Mouse (Mus musculus): ENCODE data around the gene Lrch4. TPM values are rescaled to one million over a fixed set of nuclear protein-coding genes. Genes with fewer than 3 reads are reported as not detected.

Gene Lrch4
- polyA plus RNA-seq, 1 experiment from 2014 or later: 19.9 TPM

DNA sequence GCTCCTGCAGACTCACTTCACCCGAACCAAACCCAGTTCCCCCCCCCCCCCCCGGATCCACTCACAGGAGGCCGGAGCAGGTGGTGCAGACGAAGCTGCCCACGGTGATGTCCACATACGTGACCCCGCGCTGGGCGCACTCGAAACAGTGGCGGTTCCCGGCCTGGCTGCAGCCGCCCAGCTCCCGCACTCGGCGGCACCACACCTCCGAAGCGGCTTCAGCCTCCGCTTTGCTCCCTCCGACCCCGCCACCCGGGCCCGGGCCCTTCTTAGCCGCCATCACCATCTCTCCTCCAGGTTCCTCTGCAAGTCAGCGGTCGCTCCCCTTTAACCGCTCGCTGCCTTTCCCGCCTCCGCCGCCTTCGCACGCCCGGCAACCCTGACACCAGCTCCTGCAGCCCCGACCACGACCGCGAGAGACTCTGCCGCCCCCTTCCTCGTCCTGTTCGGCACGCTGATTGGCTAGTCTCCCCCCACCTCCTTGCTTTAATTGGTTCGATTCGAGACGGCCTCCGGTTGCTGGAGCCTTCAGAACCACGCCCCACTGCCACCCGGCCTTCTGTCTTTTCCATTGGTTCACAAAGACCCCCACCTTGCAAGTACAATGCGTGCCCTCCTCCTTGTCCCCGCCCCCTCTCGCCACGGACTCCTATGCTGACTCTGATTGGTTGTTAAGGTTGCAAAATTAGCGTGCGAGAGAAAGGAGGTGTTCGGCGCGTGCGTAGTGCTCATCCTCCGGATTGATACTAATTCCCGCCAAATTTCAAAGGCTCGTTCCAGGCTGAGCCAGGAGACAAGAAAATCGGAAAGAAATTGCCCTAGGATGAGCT, 55.6 kb downstream of the Lrch4 start, which contains the start of gene Agfg2:
Gene Agfg2, minus strand, starts transcription at position 433 of the 830 bp plus-strand sequence.
- Histone ChIP-seq H3K9me3 (no peaks in the 10 kb centered on the region), H3K27me3 (no peaks in the 10 kb centered on the region), H3K9ac (peak within 1 kb of the TSS; percentile 79), H3K4me1 (replicated peaks) (peaks cover 23% of the 10 kb centered on the region), H3K36me3 (0 out of 2 replicates have a peak, but pooled peaks cover 3% of the 10 kb centered on the region), H3K27ac (peak within 1 kb of the TSS; percentile 85), H3K4me2 (peak within 1 kb of the TSS; percentile 85), H3K4me3 (peak within 1 kb of the TSS; percentile 66)
- peak; percentile 99 for ATAC-seq (ENCODE audit: low FRiP score)
- WGBS: under 1% methylated on average over 58 of the region's 62 CpGs

- H3K27ac ChIP-seq: no peak overlapping the region
- no peak overlapping the region for H3K9ac ChIP-seq
- no peak overlapping the region for H3K4me2 ChIP-seq
- no peak for ATAC-seq (ENCODE audit: low FRiP score)
- 93% methylated on average over 3 of the region's 3 CpGs for WGBS
- H3K27me3 ChIP-seq: no peaks in the 10 kb centered on the region
- H3K36me3 ChIP-seq: no peaks in the 10 kb centered on the region
- H3K9me3 ChIP-seq: no peaks in the 10 kb centered on the region
- no peak overlapping the region for H3K4me3 ChIP-seq
- H3K4me1 ChIP-seq (replicated peaks): peaks cover 23% of the 10 kb centered on the region
Measured at GRCm38 (mm10) chr5:137685653-137686052, 56.7 kb downstream of the Lrch4 start.

DNA sequence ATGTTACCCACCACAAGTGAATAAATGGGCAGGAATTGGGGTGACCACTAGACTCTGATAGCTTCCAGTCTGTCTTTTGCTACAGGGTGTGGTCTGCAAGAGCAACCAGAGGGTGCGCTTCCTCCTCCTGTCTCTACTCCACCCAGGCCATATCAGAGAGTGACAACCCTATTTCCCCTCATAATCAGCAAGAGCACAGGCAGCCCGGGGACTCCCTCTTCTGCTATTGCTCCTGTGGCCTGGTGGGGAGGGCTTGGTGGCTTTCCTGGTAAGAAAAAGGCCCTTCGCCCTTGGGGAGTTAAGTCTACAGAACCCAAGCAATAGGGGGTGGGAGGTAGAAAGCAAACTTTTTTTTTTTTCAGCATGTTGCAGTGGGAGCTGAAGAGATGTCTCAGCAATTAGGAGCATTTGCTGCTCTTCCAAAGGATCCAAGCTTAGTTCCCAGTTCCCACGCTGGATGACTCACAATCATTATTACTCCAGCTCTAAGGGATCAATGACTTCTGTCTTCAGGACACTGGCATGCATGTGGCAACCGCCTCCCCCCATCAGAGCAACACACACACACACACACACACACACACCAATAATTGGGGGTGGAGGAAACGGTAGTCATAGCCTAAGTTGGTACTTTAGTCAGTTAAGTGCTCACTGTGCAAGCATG, 57.3 kb downstream of the Lrch4 start:
- WGBS: 86% methylated on average over 6 of the region's 6 CpGs
- Histone ChIP-seq H3K36me3 (no peaks in the 10 kb centered on the region), H3K9me3 (no peaks in the 10 kb centered on the region), H3K4me3 (no peak overlapping the region), H3K27ac (no peak overlapping the region), H3K9ac (no peak overlapping the region), H3K4me1 (replicated peaks) (peaks cover 23% of the 10 kb centered on the region), H3K4me2 (no peak overlapping the region), H3K27me3 (no peaks in the 10 kb centered on the region)
- no peak for ATAC-seq (ENCODE audit: low FRiP score)

DNA sequence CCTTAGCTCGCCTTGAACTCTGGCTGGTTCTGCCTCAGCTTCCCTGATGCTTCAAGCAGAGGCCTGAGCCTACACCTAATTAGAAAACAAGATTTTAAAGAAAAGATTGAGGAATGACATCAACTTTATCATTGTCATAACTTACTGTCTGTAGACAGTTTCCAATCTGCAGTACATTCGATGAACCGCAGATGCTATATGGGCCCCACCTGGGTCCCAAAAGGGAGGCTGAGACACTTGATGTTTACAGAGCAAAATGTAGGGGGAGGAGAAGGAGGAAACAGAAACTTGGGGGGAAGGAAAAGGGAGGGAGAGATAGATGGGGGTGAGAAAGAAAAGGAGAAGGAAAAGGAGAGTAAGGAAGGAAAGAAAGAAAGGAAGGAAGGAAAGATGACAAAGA, 61.1 kb downstream of the Lrch4 start:
- Histone ChIP-seq H3K27me3 (no peaks in the 10 kb centered on the region), H3K4me3 (no peak overlapping the region), H3K9ac (no peak overlapping the region), H3K4me2 (no peak overlapping the region), H3K4me1 (replicated peaks) (no peaks in the 10 kb centered on the region), H3K27ac (no peak overlapping the region), H3K36me3 (no peaks in the 10 kb centered on the region), H3K9me3 (no peaks in the 10 kb centered on the region)
- ATAC-seq (ENCODE audit: low FRiP score): no peak
- WGBS: 92% methylated on average over 3 of the region's 3 CpGs

DNA sequence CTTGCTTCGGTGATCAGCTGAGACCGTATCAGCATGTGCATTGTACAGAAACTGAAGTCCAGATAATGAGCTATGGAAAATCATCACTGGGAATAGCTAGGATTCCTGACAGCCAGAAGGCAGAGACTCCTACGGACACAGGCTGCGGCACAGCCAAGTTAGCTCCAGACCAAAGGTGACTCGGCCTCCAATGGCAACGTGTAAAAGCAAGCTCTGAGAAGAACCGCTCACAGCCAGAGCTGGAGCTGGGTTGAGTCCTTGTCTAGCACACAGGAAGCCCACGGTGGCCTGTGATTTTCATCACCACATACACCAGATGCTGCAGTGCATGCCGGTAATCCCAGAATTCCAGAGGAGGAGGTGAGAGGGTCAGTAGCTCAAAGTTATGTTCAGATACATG, 61.6 kb downstream of the Lrch4 start:
- ATAC-seq (ENCODE audit: low FRiP score): no peak
- H3K36me3 ChIP-seq: no peaks in the 10 kb centered on the region
- H3K9me3 ChIP-seq: no peaks in the 10 kb centered on the region
- H3K4me2 ChIP-seq: no peak overlapping the region
- H3K9ac ChIP-seq: no peak overlapping the region
- H3K4me1 ChIP-seq (replicated peaks): no peaks in the 10 kb centered on the region
- no peaks in the 10 kb centered on the region for H3K27me3 ChIP-seq
- H3K4me3 ChIP-seq: no peak overlapping the region
- no peak overlapping the region for H3K27ac ChIP-seq
- WGBS: 64% methylated on average over 9 of the region's 9 CpGs

Other genes with a start within 250 kb of the Lrch4 start
- 0.06 and 0.08 TPM in 2 replicates for gene Zan, start 152.1 kb upstream of the Lrch4 start, polyA plus RNA-seq (2015; fragmentation: Nextera tagmentation; extraction: Ambion mirVana)
- 82.2 and 85.1 TPM in 2 replicates for gene Pop7, start 126.6 kb upstream of the Lrch4 start, polyA plus RNA-seq (2015; fragmentation: Nextera tagmentation; extraction: Ambion mirVana)
- 17.9 and 19.5 TPM in 2 replicates for gene Gigyf1, start 110.6 kb upstream of the Lrch4 start, polyA plus RNA-seq (2015; fragmentation: Nextera tagmentation; extraction: Ambion mirVana)
- not detected in 2 replicates for gene Epo, start 95.9 kb upstream of the Lrch4 start, polyA plus RNA-seq (2015; fragmentation: Nextera tagmentation; extraction: Ambion mirVana)
- 529 and 536 TPM in 2 replicates for gene Gnb2, start 95.6 kb upstream of the Lrch4 start, polyA plus RNA-seq (2015; fragmentation: Nextera tagmentation; extraction: Ambion mirVana)
- gene Actl6b, start 75.6 kb upstream of the Lrch4 start, polyA plus RNA-seq (2015; fragmentation: Nextera tagmentation; extraction: Ambion mirVana): 256 and 271 TPM in 2 replicates
- gene Tfr2, start 59.3 kb upstream of the Lrch4 start, polyA plus RNA-seq (2015; fragmentation: Nextera tagmentation; extraction: Ambion mirVana): 3.4 and 3.8 TPM in 2 replicates
- gene Mospd3, start 28.1 kb upstream of the Lrch4 start, polyA plus RNA-seq (2015; fragmentation: Nextera tagmentation; extraction: Ambion mirVana): 49.1 and 49.6 TPM in 2 replicates
- gene Pcolce, start 15.3 kb upstream of the Lrch4 start, polyA plus RNA-seq (2015; fragmentation: Nextera tagmentation; extraction: Ambion mirVana): 22.8 and 26.4 TPM in 2 replicates
- 0.17 and 0.21 TPM in 2 replicates for gene Fbxo24, start 119 bp upstream of the Lrch4 start, polyA plus RNA-seq (2015; fragmentation: Nextera tagmentation; extraction: Ambion mirVana)
- 7.9 and 8.9 TPM in 2 replicates for gene Gm20605, start 54 bp downstream of the Lrch4 start, polyA plus RNA-seq (2015; fragmentation: Nextera tagmentation; extraction: Ambion mirVana)
- 4.8 and 5.2 TPM in 2 replicates for gene Sap25, start 12.2 kb downstream of the Lrch4 start, polyA plus RNA-seq (2015; fragmentation: Nextera tagmentation; extraction: Ambion mirVana)
- gene Irs3, start 16.6 kb downstream of the Lrch4 start, polyA plus RNA-seq (2015; fragmentation: Nextera tagmentation; extraction: Ambion mirVana): 0.09 and 0.16 TPM in 2 replicates
- 15.6 and 16.4 TPM in 2 replicates for gene Agfg2, start 55.6 kb downstream of the Lrch4 start, polyA plus RNA-seq (2015; fragmentation: Nextera tagmentation; extraction: Ambion mirVana)
- 32.9 and 34.1 TPM in 2 replicates for gene Nyap1, start 112.5 kb downstream of the Lrch4 start, polyA plus RNA-seq (2015; fragmentation: Nextera tagmentation; extraction: Ambion mirVana)
- 61.1 and 62.5 TPM in 2 replicates for gene Tsc22d4, start 116.6 kb downstream of the Lrch4 start, polyA plus RNA-seq (2015; fragmentation: Nextera tagmentation; extraction: Ambion mirVana)
- gene Ppp1r35, start 149.7 kb downstream of the Lrch4 start, polyA plus RNA-seq (2015; fragmentation: Nextera tagmentation; extraction: Ambion mirVana): 40.6 and 44.1 TPM in 2 replicates
- 10.7 and 11.1 TPM in 2 replicates for gene Mepce, start 158.5 kb downstream of the Lrch4 start, polyA plus RNA-seq (2015; fragmentation: Nextera tagmentation; extraction: Ambion mirVana)
- gene Zcwpw1, start 158.7 kb downstream of the Lrch4 start, polyA plus RNA-seq (2015; fragmentation: Nextera tagmentation; extraction: Ambion mirVana): 10.6 and 12.3 TPM in 2 replicates
- 0.25 and 0.44 TPM in 2 replicates for gene Pilra, start 207.2 kb downstream of the Lrch4 start, polyA plus RNA-seq (2015; fragmentation: Nextera tagmentation; extraction: Ambion mirVana)
- gene Pilrb1, start 229.0 kb downstream of the Lrch4 start, polyA plus RNA-seq (2015; fragmentation: Nextera tagmentation; extraction: Ambion mirVana): not detected in 2 replicates
- not detected in 2 replicates for gene Pilrb2, start 242.7 kb downstream of the Lrch4 start, polyA plus RNA-seq (2015; fragmentation: Nextera tagmentation; extraction: Ambion mirVana)

Data from hindbrain, embryonic 13.5 days (tissue).